Mouse (Mus musculus): ENCODE measurements around the gene Wdr72.

Wdr72 gene

GRCm38 (mm10) chr9:74109761-74110460 lies at the start of gene Wdr72:
Gene Wdr72, plus strand, starts transcription at chr9:74110356.
- DNase-seq: peak; percentile 71 to 82

- DNase-seq: no peak
Measured at GRCm38 (mm10) chr9:74066278-74066677, 43.9 kb upstream of the Wdr72 start.

- DNase-seq: no peak
Measured at GRCm38 (mm10) chr9:74066766-74067165, 43.4 kb upstream of the Wdr72 start.

- no peak for DNase-seq
Measured at GRCm38 (mm10) chr9:74075958-74076357, 34.2 kb upstream of the Wdr72 start.

- DNase-seq: no peak
Measured at GRCm38 (mm10) chr9:74078458-74078857, 31.7 kb upstream of the Wdr72 start.

GRCm38 (mm10) chr9:74080241-74080640 lies 29.9 kb upstream of the Wdr72 start:
- DNase-seq: no peak

- no peak for DNase-seq
Measured at GRCm38 (mm10) chr9:74101591-74101990, 8.6 kb upstream of the Wdr72 start.

GRCm38 (mm10) chr9:74102615-74103014 lies 7.5 kb upstream of the Wdr72 start:
- DNase-seq: no peak

GRCm38 (mm10) chr9:74110461-74110816 lies 283 bp downstream of the Wdr72 start:
- no peak for DNase-seq

- DNase-seq: no peak
Measured at GRCm38 (mm10) chr9:74112526-74112925, 2.4 kb downstream of the Wdr72 start.

GRCm38 (mm10) chr9:74126222-74126621 lies 16.1 kb downstream of the Wdr72 start:
- DNase-seq: no peak

GRCm38 (mm10) chr9:74134010-74134409 lies 23.9 kb downstream of the Wdr72 start:
- DNase-seq: no peak

GRCm38 (mm10) chr9:74141864-74142263 lies 31.7 kb downstream of the Wdr72 start:
- DNase-seq: peak; percentile 78 to 82

- no peak for DNase-seq
Measured at GRCm38 (mm10) chr9:74142705-74143104, 32.5 kb downstream of the Wdr72 start.

GRCm38 (mm10) chr9:74145203-74145602 lies 35.0 kb downstream of the Wdr72 start:
- no peak for DNase-seq

GRCm38 (mm10) chr9:74148306-74148705 lies 38.1 kb downstream of the Wdr72 start:
- DNase-seq: peak in 1 of 2 experiments; percentile 5

GRCm38 (mm10) chr9:74160361-74160933 lies 50.3 kb downstream of the Wdr72 start:
- no peak for DNase-seq

- DNase-seq: no peak
Measured at GRCm38 (mm10) chr9:74165697-74166096, 55.5 kb downstream of the Wdr72 start.

GRCm38 (mm10) chr9:74169904-74170303 lies 59.7 kb downstream of the Wdr72 start:
- no peak for DNase-seq

- peak in 1 of 2 experiments; percentile 5 for DNase-seq
Measured at GRCm38 (mm10) chr9:74186748-74187400, 76.7 kb downstream of the Wdr72 start.

GRCm38 (mm10) chr9:74187401-74188029 lies 77.4 kb downstream of the Wdr72 start:
- no peak for DNase-seq

GRCm38 (mm10) chr9:74194898-74195297 lies 84.7 kb downstream of the Wdr72 start:
- DNase-seq: no peak

- DNase-seq: peak in 1 of 2 experiments; percentile 3
Measured at GRCm38 (mm10) chr9:74228272-74228671, 118.1 kb downstream of the Wdr72 start.

- DNase-seq: no peak
Measured at GRCm38 (mm10) chr9:74241292-74241691, 131.1 kb downstream of the Wdr72 start.

Data from kidney, postnatal 4 days (tissue).